Mouse (Mus musculus) heart, postnatal 10 days (tissue): Measurements from ENCODE around the gene Flot1. TPM values are rescaled to one million over a fixed set of nuclear protein-coding genes. Genes with fewer than 3 reads are reported as not detected.
A peak's percentile ranks its signal among the peaks of the same experiment; 100 is the strongest.

Experiments
- DNase-seq, 2 experiments: peaks; one replicate each; pipeline ENCODE4 v3.0.0; 2021
- intact Hi-C: fragments of 180-260 bp; cut with DNase I; formaldehyde crosslinking; loops from one replicate; pipeline ENCODE4 v1.15.1; 2025
- total RNA-seq, 2 experiments: library from RNA; stranded (reverse); gene quantifications; 2 replicates each; pipeline ENCODE4 v1.2.3; 2021

The Flot1 gene
- total RNA-seq = 100 to 1,000 TPM; 114 to 124 TPM

DNA sequence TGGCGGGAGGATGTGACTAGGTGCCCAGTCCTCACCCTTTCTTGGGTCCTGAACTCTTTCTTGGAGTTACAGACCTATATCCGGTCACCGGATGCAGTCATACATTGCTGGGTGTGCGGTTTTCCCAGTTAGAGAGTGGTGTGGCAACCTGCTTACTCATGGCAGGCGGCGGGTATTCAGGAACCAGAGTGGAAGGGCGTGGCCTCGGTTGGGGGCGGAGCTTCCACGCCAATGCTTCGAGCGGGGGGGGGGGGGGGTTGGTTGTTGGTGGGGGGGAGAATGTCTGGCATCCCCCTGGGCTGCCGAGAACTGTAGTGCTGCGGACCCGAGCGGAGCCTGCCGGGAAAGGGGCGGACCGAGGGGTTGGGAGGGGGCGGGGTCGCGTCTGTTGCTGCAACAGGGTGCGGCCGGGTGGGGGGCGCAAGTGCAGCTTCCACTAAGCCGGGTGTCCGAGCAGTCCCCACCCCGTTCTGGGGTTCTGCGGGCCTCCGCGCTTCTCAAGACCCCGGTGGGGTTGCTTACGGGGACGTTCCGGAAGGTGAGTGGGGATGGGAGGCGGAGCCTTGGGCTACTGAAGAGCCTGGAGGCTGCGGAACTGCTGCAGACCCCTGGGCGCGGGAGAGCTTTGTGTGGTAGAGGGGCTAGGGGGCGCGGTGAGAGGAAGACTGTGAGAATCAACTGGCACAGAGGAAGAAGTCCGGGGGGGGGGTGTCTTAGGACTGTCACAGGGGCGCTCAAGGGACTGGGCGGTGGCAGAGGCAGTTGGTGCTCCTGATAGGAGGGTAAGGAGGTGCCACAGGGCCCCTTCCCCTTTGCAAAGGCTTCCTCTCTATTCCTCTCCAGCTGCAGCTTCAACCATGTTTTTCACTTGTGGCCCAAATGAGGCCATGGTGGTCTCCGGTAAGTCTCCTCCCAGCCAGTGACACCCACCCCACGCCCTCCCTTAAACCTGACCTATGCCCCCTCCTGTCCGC, at the start of gene Flot1:
Gene Flot1 (plus strand): TSS at position 267 of the 974 bp plus-strand sequence.
- intact Hi-C loops = no loop called here
- peak; percentile 91 to 92 for DNase-seq

DNA sequence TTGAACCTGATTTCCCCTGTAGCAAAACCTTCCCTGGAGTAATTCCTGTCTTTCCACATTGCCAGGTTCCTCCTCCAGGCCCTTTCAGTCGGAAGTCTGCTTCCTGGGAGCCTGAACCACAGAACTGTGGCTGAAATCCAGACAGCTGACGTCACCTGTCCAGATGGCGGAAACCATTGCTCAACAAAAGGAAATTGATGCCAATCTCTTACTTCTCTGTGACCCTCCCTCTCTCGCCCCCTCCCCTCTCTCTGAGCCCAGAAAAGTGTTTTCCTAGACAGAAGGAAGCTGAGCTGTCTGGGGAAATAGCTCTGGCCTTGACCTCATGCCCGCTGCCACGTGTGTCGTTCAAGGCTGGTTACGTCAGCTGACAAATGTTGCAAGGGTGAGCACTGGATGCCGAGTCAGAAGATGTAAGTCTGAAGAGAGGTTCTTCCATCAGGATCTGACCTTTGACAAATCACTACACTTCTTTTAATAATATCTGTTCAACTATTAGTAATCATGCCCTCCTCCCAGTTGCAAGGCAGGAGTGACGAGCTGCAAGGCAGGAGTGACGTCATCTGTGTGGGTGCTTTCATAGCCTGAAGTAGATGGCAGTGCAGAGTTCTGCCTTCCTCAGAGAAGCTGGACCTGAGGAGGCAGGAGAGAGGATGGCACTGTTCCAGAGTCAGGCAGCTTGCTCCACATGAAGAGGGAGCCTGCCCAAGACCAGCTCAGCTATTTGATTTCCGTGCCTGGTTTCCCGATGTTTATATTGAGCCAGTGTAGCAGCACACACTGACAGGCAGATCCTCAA, 46.0 kb upstream of the Flot1 start:
- peak; percentile 86 to 90 for DNase-seq
- intact Hi-C loops = no loop called here

DNA sequence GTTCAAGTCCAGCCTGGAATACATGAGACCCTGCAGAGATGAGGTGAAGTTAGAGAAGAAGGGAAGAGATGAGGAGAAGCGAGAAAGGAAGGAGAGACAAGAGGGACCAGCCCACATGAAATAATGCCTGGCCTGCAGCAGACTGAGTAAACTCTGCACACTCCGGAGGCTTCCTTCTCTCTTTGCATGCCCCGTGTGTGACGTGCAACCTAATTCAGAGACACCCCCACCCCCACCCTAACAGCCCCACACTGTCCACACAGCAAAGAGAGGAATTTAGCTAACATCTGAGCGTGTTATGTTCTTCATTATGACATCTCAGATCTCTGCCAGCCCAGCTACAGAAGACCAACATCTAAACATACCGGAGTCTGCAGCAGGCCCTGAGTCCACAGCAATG, 44.1 kb upstream of the Flot1 start:
- intact Hi-C loops = no loop called here
- DNase-seq = no peak

- no peak for DNase-seq
- intact Hi-C loops = no loop called here
Observed at GRCm38 (mm10) chr17:35779466-35780205, 43.4 kb upstream of the Flot1 start.

DNA sequence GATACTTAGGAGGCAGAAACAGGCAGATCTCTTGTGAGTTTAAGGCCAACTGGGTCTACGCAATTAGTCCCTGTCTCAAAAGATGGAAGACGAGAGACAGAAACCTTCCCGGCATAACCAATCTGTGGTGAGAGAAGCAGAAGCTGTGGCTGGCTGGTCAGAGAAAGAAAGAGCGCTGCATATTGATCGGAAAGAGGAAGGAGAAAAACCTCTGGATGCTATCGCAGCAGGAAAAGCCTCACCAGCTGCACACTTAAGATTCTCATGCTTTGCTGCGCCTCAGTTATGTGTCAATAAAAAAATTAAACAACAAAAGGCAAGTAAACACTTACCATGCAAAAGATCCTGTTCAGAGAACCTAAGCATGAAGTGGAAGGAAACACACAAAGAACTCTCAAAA, 42.7 kb upstream of the Flot1 start:
- intact Hi-C loops = no loop called here
- no peak for DNase-seq

DNA sequence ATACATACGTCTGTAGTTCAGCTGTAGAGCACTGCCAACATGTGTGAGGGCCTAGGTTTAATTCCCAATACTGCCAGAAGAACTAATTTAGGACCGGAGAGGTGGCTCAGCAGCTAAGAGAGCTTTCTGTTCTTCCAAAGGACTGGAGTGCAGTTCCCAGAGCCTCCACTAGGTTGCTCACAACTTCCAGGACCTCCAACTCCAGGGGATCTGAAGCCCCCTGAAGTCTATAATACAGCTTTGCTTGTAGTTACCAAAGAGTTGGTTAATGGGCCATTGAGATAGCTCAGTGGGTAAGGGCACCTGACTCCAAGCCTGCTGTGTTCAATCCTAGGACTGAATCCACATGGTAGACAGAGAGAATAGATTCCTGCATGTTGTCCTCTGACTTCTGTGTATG, 40.6 kb upstream of the Flot1 start:
- intact Hi-C loops = no loop called here
- no peak for DNase-seq

- intact Hi-C loops = no loop called here
- no peak for DNase-seq
Observed at GRCm38 (mm10) chr17:35782924-35783323, 40.1 kb upstream of the Flot1 start.

DNA sequence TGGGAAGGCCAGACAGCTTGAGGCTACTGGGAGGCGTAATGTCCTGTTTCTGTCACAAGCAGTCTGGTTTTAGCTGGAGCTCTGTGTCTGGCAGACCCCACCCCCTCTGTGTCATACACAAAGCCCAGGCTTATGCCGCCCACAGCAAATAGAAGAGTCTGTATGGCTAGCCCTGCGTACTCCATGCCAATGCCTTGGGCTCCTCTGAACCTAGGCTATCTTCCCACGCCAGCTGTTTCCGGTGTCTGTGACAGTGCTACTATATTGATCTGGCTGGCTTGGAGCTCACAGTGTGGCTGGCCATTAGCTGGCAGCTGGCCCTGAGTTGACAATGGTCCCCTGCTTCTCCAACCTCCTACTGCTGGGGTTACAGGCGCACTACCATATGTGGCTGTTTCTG, 39.1 kb upstream of the Flot1 start:
- intact Hi-C loops = loop anchor here (2.0 kb wide), 1 partner anchor 29 kb away; no protein-coding TSS in a partner anchor
- DNase-seq = peak in 1 of 2 experiments; percentile 47

GRCm38 (mm10) chr17:35785140-35785539, 37.9 kb upstream of the Flot1 start:
- peak in 1 of 2 experiments; percentile 49 for DNase-seq
- intact Hi-C loops = loop anchor here (2.0 kb wide), 1 partner anchor 28 kb away; no protein-coding TSS in a partner anchor

DNA sequence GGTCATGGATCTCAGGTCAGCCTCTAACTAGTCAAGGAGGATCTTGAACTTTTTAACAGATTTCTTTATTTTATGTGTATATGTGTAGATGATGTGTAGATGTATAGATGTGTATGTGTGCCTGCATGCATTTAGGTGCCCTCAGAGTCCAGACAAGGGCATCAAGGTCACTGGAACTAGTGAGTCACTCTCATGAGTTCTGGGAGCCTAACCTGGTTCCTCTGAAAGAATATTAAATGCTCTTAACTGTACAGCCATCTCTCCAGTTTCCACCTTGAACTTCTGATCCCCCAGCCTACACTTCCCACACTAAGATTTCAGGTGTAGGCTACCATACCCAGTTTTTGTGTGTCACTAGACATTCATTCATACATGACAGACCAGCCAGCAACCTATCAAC, 35.5 kb upstream of the Flot1 start:
- no peak for DNase-seq
- intact Hi-C loops = no loop called here

- no peak for DNase-seq
- intact Hi-C loops = no loop called here
Observed at GRCm38 (mm10) chr17:35788025-35788424, 35.0 kb upstream of the Flot1 start.

GRCm38 (mm10) chr17:35790933-35791332, 32.1 kb upstream of the Flot1 start:
- intact Hi-C loops = no loop called here
- DNase-seq = no peak

GRCm38 (mm10) chr17:35792837-35793236, 30.2 kb upstream of the Flot1 start:
- no peak for DNase-seq
- intact Hi-C loops = no loop called here

- DNase-seq = no peak
- intact Hi-C loops = no loop called here
Observed at GRCm38 (mm10) chr17:35795099-35795498, 27.9 kb upstream of the Flot1 start.

DNA sequence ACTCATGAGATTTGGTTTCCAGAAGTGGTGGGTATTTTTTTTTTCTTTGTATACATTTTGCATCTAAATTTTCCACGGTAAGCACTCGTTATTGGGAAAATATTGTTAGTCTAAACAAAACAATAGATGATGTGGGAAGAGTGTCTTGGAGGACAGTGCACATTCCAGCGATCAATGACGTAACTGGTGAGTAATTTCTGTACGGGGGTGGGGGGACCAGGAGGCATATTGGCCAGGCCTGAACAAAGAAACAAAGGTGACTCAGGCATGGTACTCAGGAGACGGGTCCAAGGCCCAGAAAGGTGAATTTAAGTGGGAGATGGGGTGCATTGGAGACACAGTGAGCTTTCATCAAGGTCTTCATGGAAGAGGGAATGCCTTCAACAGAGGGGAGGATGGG, 27.4 kb upstream of the Flot1 start:
- intact Hi-C loops = no loop called here
- DNase-seq = no peak

DNA sequence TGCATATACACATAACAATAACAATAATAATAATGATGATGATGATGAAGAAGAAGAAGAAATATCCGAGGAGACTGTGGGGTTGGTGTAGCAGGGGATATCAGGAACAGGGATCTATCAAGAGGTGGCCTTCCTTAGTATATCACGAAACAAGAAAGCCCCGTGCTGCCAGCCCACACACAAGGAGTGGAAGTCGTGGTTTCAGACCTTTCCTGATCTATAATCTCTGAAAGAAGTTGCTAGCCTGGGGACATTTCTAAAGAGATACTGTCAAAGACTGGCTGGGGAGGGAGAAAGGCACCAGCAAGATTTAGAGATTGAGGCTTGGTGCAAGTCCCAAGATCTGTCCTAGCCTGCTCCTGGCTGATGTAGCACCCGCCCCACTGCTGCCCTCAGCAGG, 26.2 kb upstream of the Flot1 start:
- intact Hi-C loops = no loop called here
- DNase-seq = no peak

DNA sequence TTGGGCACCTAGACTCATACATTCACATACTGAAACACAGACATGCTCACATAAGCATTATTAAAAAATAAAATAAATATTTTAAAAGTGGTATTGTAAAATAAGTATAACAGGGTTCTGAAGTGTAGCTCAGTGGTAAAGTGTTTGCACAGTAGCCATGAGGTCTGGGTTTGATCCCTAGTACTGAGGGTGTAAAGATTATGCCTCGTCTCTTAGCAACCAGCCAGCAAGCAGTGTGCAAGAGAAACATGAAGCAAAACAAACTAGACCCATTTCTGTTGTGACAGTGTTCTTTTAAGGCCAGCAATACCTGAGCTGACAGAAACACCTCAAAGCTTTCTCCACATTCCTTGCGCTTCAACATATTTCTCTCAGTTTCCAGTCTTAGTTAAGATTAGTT, 22.1 kb upstream of the Flot1 start:
- intact Hi-C loops = no loop called here
- no peak for DNase-seq

DNA sequence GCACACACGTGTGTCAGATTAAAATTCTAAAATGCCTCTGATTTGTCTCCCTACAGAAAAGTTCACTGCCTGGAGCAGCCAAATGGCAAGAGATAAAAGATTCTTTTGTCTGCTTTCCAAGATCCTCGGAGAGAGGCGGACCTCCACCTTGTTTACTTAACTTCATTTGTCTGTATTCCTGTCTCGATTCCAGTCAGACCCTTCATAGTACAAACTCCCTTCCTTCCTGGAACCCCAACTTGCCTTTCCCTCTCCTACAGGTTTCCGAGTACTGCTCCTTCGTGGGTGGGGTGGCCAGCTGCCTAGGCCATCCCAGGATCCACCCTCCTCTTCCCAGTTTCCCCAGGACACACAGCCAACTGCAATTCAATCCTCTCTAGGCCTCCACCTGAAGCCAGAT, 20.0 kb upstream of the Flot1 start:
- intact Hi-C loops = no loop called here
- no peak for DNase-seq

- DNase-seq = no peak
- intact Hi-C loops = no loop called here
Observed at GRCm38 (mm10) chr17:35803858-35804399, 19.1 kb upstream of the Flot1 start.

GRCm38 (mm10) chr17:35808073-35808472, 15.0 kb upstream of the Flot1 start:
- intact Hi-C loops = no loop called here

GRCm38 (mm10) chr17:35809395-35809794, 13.6 kb upstream of the Flot1 start:
- no peak for DNase-seq
- intact Hi-C loops = no loop called here

More at GRCm38 (mm10) chr17:35808073-35808472, 15.0 kb upstream of the Flot1 start:
- DNase-seq = peak; percentile 63 to 65
